Mouse (Mus musculus): ENCODE results near the gene Tenm2. TPM values are rescaled to one million over a fixed set of nuclear protein-coding genes. Genes with fewer than 3 reads are reported as not detected.

The Tenm2 gene
- polyA plus RNA-seq, 1 experiment from 2014 or later = 5.1 TPM

DNA sequence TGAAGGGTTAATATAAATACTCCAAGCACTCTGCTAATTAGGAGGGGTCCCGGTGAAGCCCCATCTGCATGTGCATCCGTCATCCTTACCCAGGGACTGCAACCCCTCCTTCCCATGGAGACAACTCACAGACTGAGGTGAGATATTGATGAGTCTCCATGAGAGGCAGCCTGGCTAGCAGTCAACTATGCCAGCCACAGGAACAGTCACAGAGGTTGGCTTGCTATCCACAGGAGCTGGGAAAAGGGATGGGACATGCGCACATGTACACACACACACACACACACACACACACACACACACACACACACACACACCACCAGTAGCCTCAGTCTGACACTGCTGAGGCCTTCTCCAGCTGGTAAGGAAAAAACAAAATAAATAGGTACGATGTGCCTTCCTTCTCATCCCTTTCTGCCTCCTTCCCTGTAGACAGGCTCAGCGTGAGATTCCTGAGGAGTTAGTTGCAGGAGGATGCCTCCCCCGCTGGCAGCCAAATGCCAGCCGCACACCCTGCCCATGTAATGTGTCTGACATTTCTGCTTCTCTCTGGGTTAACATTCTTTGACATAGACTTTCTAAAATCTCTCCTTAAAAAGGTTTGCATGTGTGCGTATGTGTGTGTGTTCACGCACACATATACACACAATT is 740.7 kb downstream of the Tenm2 start:
- no peak overlapping the region for H3K9ac ChIP-seq
- H3K4me3 ChIP-seq = no peak overlapping the region
- 72% methylated on average over 9 of the region's 9 CpGs for WGBS
- H3K4me2 ChIP-seq = no peak overlapping the region
- no peak overlapping the region for H3K27ac ChIP-seq
- no peaks in the 10 kb centered on the region for H3K9me3 ChIP-seq
- no peak for ATAC-seq (ENCODE audit: insufficient number of reproducible peaks, insufficient read depth, low FRiP score, low TSS enrichment, low read depth)
- peaks cover 8% of the 10 kb centered on the region for H3K4me1 ChIP-seq
- H3K27me3 ChIP-seq = no peaks in the 10 kb centered on the region
- H3K36me3 ChIP-seq = no peaks in the 10 kb centered on the region

DNA sequence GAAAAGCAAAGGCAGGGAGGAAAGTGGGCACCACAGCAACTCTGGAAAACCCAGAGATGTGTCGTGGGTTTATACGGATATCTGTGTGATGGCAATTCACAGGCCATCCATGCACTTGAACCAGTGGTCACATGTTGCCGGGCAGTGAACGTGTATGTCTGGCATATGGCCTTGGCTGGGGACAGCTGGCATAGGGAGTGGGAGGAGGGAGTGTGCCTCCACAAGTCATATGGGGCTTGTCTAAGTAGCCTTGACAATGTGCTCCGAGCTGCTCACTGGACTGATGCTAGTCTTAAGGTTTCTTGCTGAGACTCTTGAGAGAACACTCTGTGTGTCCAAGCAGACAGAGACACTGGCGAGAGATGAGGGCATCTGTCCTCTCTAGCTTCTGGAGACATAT is 743.5 kb downstream of the Tenm2 start:
- 85% methylated on average over 6 of the region's 6 CpGs for WGBS
- Histone ChIP-seq H3K9ac (no peak overlapping the region), H3K4me1 (peaks cover 8% of the 10 kb centered on the region), H3K27ac (no peak overlapping the region), H3K36me3 (no peaks in the 10 kb centered on the region), H3K4me2 (no peak overlapping the region), H3K9me3 (no peaks in the 10 kb centered on the region), H3K27me3 (no peaks in the 10 kb centered on the region), H3K4me3 (no peak overlapping the region)
- ATAC-seq (ENCODE audit: insufficient number of reproducible peaks, insufficient read depth, low FRiP score, low TSS enrichment, low read depth) = no peak

DNA sequence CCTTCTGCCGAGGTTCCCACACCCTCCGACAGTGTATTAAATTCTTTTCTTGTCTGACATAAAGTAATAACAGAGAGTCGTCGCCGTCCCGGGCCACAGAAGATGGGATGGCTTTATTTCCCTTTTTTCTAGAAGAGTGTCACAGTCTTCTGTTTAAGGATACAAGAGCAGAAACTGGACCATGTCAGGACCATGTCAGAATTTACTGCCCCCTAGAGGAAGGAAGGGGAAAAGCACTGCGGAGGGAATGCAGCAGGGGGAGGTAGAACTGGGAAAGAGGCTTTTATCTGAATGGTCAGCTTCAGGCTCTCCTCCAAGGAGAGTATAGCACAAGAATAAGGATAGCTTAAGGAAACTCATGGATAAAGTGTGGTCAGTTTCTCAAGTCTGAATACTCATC is 745.7 kb downstream of the Tenm2 start:
- no peaks in the 10 kb centered on the region for H3K9me3 ChIP-seq
- H3K4me2 ChIP-seq = no peak overlapping the region
- peaks cover 4% of the 10 kb centered on the region for H3K4me1 ChIP-seq
- H3K27me3 ChIP-seq = no peaks in the 10 kb centered on the region; the same call in 1 of the 2 replicates
- no peaks in the 10 kb centered on the region for H3K36me3 ChIP-seq
- 59% methylated on average over 7 of the region's 7 CpGs for WGBS
- no peak overlapping the region for H3K4me3 ChIP-seq
- no peak for ATAC-seq (ENCODE audit: insufficient number of reproducible peaks, insufficient read depth, low FRiP score, low TSS enrichment, low read depth)
- H3K9ac ChIP-seq = no peak overlapping the region
- no peak overlapping the region for H3K27ac ChIP-seq

DNA sequence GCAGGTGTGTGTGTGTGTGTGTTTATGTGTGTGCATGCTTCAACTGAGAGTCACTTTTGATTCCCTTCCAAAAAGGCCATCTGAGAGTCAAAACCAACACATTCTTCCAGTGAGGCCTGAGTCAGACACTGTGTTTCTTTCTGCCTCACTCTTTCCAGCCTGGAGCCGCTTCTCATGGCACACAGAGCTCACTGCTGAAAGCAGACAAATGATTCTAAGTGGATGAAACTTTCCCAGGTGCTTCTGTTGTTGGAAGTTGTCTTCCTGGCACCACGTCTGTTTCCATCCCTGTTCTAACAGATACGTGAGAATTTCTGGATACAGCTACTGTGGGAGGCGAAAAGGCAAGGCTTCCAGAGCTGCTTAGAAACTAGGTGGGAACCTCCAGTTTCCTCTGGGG is 747.1 kb downstream of the Tenm2 start:
- Histone ChIP-seq H3K27ac (no peak overlapping the region), H3K9ac (no peak overlapping the region), H3K36me3 (no peaks in the 10 kb centered on the region), H3K4me1 (peaks cover 10% of the 10 kb centered on the region; the same call in 1 of the 2 replicates), H3K27me3 (no peaks in the 10 kb centered on the region; the same call in 1 of the 2 replicates), H3K4me2 (no peak overlapping the region), H3K9me3 (no peaks in the 10 kb centered on the region), H3K4me3 (no peak overlapping the region)
- 66% methylated on average over 4 of the region's 4 CpGs for WGBS
- ATAC-seq (ENCODE audit: insufficient number of reproducible peaks, insufficient read depth, low FRiP score, low TSS enrichment, low read depth) = no peak

DNA sequence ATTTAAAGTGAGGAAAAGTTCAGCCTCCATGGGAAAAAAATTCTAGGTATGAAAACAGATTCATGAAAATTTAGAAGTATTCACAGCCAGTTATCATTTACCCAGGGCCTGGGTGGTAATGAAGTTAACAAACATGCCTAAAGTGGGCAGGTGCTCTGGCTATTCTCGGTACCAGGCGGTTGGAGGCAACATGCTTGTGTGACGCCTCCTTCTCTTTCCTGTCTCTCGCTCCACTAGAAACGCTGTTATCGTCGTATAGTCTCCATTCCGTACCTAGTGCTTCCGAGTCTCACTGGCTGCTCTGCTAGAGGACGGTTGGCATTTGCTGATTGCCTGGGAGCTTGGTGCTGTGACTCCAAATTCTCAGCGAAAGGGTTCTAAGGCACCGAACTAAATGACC is 749.7 kb downstream of the Tenm2 start:
- H3K4me2 ChIP-seq = no peak overlapping the region
- H3K27ac ChIP-seq = no peak overlapping the region
- H3K9ac ChIP-seq = no peak overlapping the region
- H3K36me3 ChIP-seq = no peaks in the 10 kb centered on the region
- no peaks in the 10 kb centered on the region for H3K9me3 ChIP-seq
- H3K27me3 ChIP-seq = no peaks in the 10 kb centered on the region; the same call in 1 of the 2 replicates
- no peak for ATAC-seq (ENCODE audit: insufficient number of reproducible peaks, insufficient read depth, low FRiP score, low TSS enrichment, low read depth)
- 67% methylated on average over 12 of the region's 12 CpGs for WGBS
- H3K4me3 ChIP-seq = no peak overlapping the region
- peaks cover 10% of the 10 kb centered on the region; the same call in 1 of the 2 replicates for H3K4me1 ChIP-seq

DNA sequence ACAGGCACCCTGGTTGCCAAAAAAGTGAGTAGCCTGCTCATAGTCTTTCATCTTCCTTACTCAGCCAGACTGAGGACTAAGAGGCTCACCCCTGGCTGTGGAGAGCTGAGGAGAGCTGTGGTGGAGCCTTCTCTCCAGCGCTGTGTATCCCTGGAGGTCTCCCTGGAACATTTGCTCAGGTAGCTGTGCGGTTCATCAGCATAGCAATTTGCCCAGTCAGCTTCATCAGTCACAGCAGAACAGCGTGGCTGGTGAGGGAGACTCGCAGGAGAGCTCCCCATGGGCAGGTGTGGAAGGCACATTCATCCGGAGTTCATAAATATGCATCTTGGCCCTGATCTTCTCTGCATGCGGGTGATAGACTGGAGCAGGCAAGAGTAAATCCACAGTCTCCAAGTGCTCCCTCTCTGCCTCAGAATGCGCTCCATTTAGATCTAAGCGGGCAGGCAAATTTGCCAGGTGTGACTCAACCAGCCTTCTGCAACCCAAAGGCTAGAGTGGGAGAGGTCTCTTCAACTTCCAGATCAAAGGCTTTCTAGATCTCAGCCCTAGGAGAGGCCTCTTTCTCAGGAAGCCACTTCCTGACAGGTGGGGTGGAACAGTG is 751.2 kb downstream of the Tenm2 start:
- WGBS = 48% methylated on average over 8 of the region's 8 CpGs
- no peak overlapping the region for H3K4me3 ChIP-seq
- no peaks in the 10 kb centered on the region; the same call in 1 of the 2 replicates for H3K27me3 ChIP-seq
- no peaks in the 10 kb centered on the region for H3K36me3 ChIP-seq
- no peaks in the 10 kb centered on the region for H3K9me3 ChIP-seq
- H3K4me2 ChIP-seq = no peak overlapping the region
- H3K9ac ChIP-seq = no peak overlapping the region
- no peak for ATAC-seq (ENCODE audit: insufficient number of reproducible peaks, insufficient read depth, low FRiP score, low TSS enrichment, low read depth)
- peaks cover 10% of the 10 kb centered on the region; the same call in 1 of the 2 replicates for H3K4me1 ChIP-seq
- H3K27ac ChIP-seq = no peak overlapping the region

DNA sequence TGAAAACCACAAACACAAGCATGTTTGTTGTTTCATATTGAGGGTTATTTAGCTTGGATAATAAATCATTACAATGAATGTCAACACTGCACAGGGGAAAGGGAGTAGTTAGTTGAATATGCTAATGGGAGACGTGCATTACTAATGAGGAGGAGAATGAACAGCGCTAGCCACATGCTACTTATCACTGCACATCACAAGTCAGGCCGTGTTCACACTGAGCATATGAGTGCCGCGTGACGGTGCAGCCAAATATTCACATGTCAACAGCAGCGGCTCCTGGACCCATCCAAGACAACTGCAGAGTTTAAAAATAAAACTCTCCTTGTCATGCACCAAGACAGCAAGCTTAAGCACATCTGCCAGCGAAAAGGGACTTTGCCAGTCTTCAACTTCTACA is 753.6 kb downstream of the Tenm2 start:
- Histone ChIP-seq H3K27me3 (no peaks in the 10 kb centered on the region; the same call in 1 of the 2 replicates), H3K27ac (no peak overlapping the region), H3K36me3 (no peaks in the 10 kb centered on the region), H3K4me3 (no peak overlapping the region), H3K9ac (no peak overlapping the region), H3K9me3 (no peaks in the 10 kb centered on the region), H3K4me2 (no peak overlapping the region), H3K4me1 (peaks cover 21% of the 10 kb centered on the region; the same call in 1 of the 2 replicates)
- ATAC-seq (ENCODE audit: insufficient number of reproducible peaks, insufficient read depth, low FRiP score, low TSS enrichment, low read depth) = no peak
- WGBS = 86% methylated on average over 8 of the region's 8 CpGs

DNA sequence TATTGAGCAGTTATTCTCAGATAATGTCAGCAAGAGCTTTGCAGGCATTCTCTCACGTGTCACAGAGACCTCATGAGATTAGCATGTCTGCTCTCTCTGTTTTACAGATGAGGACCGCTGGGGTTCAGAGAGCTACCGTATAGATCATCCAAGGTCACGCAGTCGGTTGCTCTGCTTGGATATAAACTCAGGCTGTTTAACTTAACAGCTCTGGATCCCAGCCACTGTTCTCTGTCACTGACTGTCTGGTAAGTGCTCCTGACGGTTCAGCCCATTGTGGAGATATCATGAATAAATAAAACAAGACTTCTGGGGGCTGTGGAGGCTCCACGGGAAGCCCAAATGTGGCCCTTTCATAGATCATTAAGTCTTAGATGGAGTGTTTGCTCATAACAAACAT is 754.2 kb downstream of the Tenm2 start:
- H3K9ac ChIP-seq = no peak overlapping the region
- no peaks in the 10 kb centered on the region; the same call in 1 of the 2 replicates for H3K27me3 ChIP-seq
- H3K4me3 ChIP-seq = no peak overlapping the region
- H3K4me2 ChIP-seq = no peak overlapping the region
- peaks cover 21% of the 10 kb centered on the region; the same call in 1 of the 2 replicates for H3K4me1 ChIP-seq
- no peaks in the 10 kb centered on the region for H3K36me3 ChIP-seq
- H3K27ac ChIP-seq = no peak overlapping the region
- H3K9me3 ChIP-seq = no peaks in the 10 kb centered on the region
- WGBS = 79% methylated on average over 7 of the region's 7 CpGs
- ATAC-seq (ENCODE audit: insufficient number of reproducible peaks, insufficient read depth, low FRiP score, low TSS enrichment, low read depth) = no peak

DNA sequence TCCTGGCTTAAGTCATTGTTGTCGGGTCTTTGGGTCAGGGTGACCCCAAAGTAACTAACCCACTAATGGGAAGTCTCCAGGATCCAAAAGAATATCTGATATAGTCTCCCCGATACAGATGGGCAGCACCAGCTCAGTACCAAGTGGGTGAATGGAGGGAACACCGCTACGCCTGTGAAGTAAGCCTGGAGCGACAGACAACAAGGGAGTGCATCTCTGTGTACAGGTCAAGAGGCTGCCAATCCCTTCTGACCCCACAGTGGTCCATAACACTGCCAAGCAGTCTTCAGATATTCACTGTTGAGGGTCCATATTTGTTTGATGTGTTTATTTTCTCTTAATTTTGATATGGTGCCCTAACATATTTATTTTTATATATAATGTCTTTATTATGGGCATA is 754.7 kb downstream of the Tenm2 start:
- Histone ChIP-seq H3K27ac (no peak overlapping the region), H3K9ac (no peak overlapping the region), H3K27me3 (no peaks in the 10 kb centered on the region; the same call in 1 of the 2 replicates), H3K9me3 (no peaks in the 10 kb centered on the region), H3K4me1 (peaks cover 21% of the 10 kb centered on the region; the same call in 1 of the 2 replicates), H3K4me2 (no peak overlapping the region), H3K4me3 (no peak overlapping the region), H3K36me3 (no peaks in the 10 kb centered on the region)
- WGBS = 87% methylated on average over 5 of the region's 5 CpGs
- no peak for ATAC-seq (ENCODE audit: insufficient number of reproducible peaks, insufficient read depth, low FRiP score, low TSS enrichment, low read depth)

DNA sequence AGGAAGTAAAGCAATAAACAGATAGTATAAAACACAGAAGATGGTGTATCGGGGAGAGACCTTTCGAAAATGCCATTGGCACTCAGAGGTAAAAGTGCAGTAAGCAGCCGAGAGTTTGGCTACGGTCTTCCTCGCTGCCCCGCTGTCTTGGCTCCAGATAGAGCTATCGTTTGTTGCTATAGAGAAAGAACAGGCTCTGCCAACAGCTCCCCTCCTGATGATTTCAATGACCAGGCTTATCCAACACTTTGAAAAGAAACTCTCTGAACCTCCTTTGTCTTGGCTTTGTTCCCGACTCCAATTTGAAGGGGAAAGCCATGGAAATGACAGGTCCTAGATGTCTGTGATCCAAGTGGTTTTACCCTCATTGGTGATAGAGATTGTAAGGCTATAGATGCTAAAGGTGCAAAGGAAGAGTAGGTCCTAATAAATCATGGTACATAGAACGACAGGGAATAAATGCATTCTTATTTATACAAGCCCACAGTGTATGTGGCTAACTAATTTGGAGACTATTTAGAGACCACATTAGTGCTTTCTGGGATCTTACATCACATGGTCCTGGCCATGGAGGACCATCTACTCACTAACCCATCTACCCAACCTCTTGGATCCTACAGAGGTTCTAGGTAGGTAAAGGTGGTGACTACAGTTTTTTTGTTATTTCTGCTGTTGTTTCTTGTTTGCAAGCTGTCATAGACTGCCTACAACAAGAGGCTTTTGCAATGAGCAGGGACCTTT is 765.8 kb downstream of the Tenm2 start:
- H3K27me3 ChIP-seq = no peaks in the 10 kb centered on the region
- H3K9me3 ChIP-seq = no peaks in the 10 kb centered on the region
- no peak overlapping the region for H3K27ac ChIP-seq
- no peak for ATAC-seq (ENCODE audit: insufficient number of reproducible peaks, insufficient read depth, low FRiP score, low TSS enrichment, low read depth)
- H3K9ac ChIP-seq = no peak overlapping the region
- no peak overlapping the region for H3K4me2 ChIP-seq
- WGBS = 82% methylated on average over 9 of the region's 9 CpGs
- no peaks in the 10 kb centered on the region for H3K4me1 ChIP-seq
- H3K4me3 ChIP-seq = no peak overlapping the region
- H3K36me3 ChIP-seq = no peaks in the 10 kb centered on the region

DNA sequence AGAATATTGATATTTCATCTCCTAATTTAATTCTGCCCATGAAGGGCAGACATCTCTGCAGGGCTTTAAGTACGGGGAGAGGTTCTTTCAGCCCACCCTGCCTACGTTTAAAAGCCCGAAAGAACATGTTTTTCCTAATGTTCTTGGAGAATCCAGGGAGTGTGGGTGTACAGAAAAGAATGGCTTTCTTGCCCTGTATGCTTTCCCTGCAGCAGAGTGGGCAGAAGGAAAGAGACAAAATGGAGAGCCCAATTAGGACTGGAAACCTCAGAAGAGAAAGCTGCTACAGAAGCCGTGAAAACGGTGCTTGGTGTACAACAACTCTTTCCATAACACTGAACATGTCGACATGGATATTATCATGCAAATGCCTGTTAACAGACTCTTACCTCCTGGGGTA is 777.3 kb downstream of the Tenm2 start:
- no peak overlapping the region for H3K4me3 ChIP-seq
- H3K9ac ChIP-seq = no peak overlapping the region
- H3K27ac ChIP-seq = no peak overlapping the region
- H3K4me2 ChIP-seq = no peak overlapping the region
- no peaks in the 10 kb centered on the region for H3K9me3 ChIP-seq
- H3K27me3 ChIP-seq = no peaks in the 10 kb centered on the region
- ATAC-seq (ENCODE audit: insufficient number of reproducible peaks, insufficient read depth, low FRiP score, low TSS enrichment, low read depth) = no peak
- WGBS = 76% methylated on average over 6 of the region's 6 CpGs
- no peaks in the 10 kb centered on the region for H3K4me1 ChIP-seq
- H3K36me3 ChIP-seq = no peaks in the 10 kb centered on the region

DNA sequence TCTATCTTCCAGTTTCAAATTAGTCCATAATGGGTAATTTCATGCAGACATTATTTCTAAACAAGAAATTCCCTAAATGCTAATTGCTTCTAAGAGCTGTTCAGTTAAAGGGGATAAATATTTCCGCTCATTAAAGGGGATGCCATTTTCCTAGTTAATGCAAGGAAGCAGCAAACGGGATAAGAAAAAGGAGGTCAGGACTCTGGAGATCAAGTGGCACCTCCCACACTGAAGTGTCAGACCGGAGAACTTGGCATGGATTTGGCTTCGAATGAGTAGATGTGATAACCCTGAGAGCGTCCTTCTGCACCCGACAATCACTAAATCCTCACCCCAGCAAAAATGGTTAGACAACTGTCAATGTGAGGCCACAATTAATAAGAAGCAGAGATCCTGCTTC is 781.7 kb downstream of the Tenm2 start:
- no peak for ATAC-seq (ENCODE audit: insufficient number of reproducible peaks, insufficient read depth, low FRiP score, low TSS enrichment, low read depth)
- no peaks in the 10 kb centered on the region for H3K36me3 ChIP-seq
- no peak overlapping the region for H3K4me2 ChIP-seq
- H3K9ac ChIP-seq = no peak overlapping the region
- no peaks in the 10 kb centered on the region for H3K9me3 ChIP-seq
- no peak overlapping the region for H3K4me3 ChIP-seq
- H3K27ac ChIP-seq = no peak overlapping the region
- 68% methylated on average over 6 of the region's 6 CpGs for WGBS
- no peaks in the 10 kb centered on the region for H3K4me1 ChIP-seq
- no peaks in the 10 kb centered on the region for H3K27me3 ChIP-seq
